Comparison of ENCODE assay signal across 8 mouse cellular contexts in genomic region chr1:157412454-157413369, GRCm38 (mm10). TPM values are rescaled to one million over a fixed set of nuclear protein-coding genes. Genes with fewer than 3 reads are reported as not detected.
DNase-seq lines count a peak whose midpoint lies in the region; ATAC-seq lines count a peak whose summit lies in the region.

TSS of gene Rasal2 (minus strand) at chr1:157412595.

- peak; percentile 96 for DNase-seq in CD4-positive, CD25-positive, alpha-beta regulatory T cell, adult 2 months (ENCODE audit: low read depth, low spot score)
- DNase-seq in fat pad, adult 2 months (ENCODE audit: extremely low read depth, low read depth, low spot score) = peak; percentile 74
- peak; percentile 98 for DNase-seq in kidney, postnatal 10 days
- peak; percentile 73 to 86 for DNase-seq in natural killer cell, adult 2 months (ENCODE audit: low spot score in 2 of 2)

- peak within 1 kb of the TSS; percentile 80 for H3K4me2 ChIP-seq in heart, embryonic 13.5 days
- H3K4me2 ChIP-seq in liver, embryonic 12.5 days = peak within 1 kb of the TSS; percentile 97
- H3K4me2 ChIP-seq in stomach, embryonic 15.5 days = peak within 1 kb of the TSS; percentile 86

- H3K4me3 ChIP-seq in brown adipose tissue, adult 24 weeks (ENCODE audit: insufficient read depth, low read depth, low read length) = peak within 1 kb of the TSS; percentile 84
- peak within 1 kb of the TSS; percentile 91 for H3K4me3 ChIP-seq in heart, embryonic 13.5 days
- H3K4me3 ChIP-seq in liver, embryonic 12.5 days = peak within 1 kb of the TSS; percentile 82
- peak within 1 kb of the TSS; percentile 97 for H3K4me3 ChIP-seq in stomach, embryonic 15.5 days (replicated peaks)

- peak within 1 kb of the TSS; percentile 38 for H3K27ac ChIP-seq in brown adipose tissue, adult 24 weeks (replicated peaks; ENCODE audit: low read depth, low read length)
- H3K27ac ChIP-seq in heart, embryonic 13.5 days (replicated peaks) = peak within 1 kb of the TSS; percentile 95
- peak within 1 kb of the TSS; percentile 81 for H3K27ac ChIP-seq in liver, embryonic 12.5 days
- H3K27ac ChIP-seq in stomach, embryonic 15.5 days = peak within 1 kb of the TSS; percentile 94

- no peaks in the 10 kb centered on the region for H3K27me3 ChIP-seq in heart, embryonic 13.5 days (replicated peaks)
- peaks cover 9% of the 10 kb centered on the region; the same call in 1 of the 2 replicates for H3K27me3 ChIP-seq in liver, embryonic 12.5 days (replicated peaks)
- no peaks in the 10 kb centered on the region for H3K27me3 ChIP-seq in stomach, embryonic 15.5 days (replicated peaks)

- peak; percentile 87 for ATAC-seq in heart, embryonic 13.5 days (ENCODE audit: extremely low read depth, insufficient number of reproducible peaks, low FRiP score, low TSS enrichment)
- peak; percentile 97 for ATAC-seq in liver, embryonic 12.5 days
- peak; percentile 96 for ATAC-seq in stomach, embryonic 15.5 days (ENCODE audit: insufficient read depth, low FRiP score, low read depth)

- H3K9me3 ChIP-seq in heart, embryonic 13.5 days = no peaks in the 10 kb centered on the region
- no peaks in the 10 kb centered on the region for H3K9me3 ChIP-seq in liver, embryonic 12.5 days (replicated peaks)
- no peaks in the 10 kb centered on the region for H3K9me3 ChIP-seq in stomach, embryonic 15.5 days

- no peaks in the 10 kb centered on the region for H3K36me3 ChIP-seq in heart, embryonic 13.5 days
- no peaks in the 10 kb centered on the region for H3K36me3 ChIP-seq in liver, embryonic 12.5 days
- H3K36me3 ChIP-seq in stomach, embryonic 15.5 days = no peaks in the 10 kb centered on the region

- H3K4me1 ChIP-seq in brown adipose tissue, adult 24 weeks (ENCODE audit: control insufficient read depth, insufficient read depth, insufficient read length, low read length) = peaks cover 5% of the 10 kb centered on the region; the same call in 1 of the 2 replicates
- H3K4me1 ChIP-seq in heart, embryonic 13.5 days = peaks cover 58% of the 10 kb centered on the region
- H3K4me1 ChIP-seq in liver, embryonic 12.5 days = peaks cover 20% of the 10 kb centered on the region
- H3K4me1 ChIP-seq in stomach, embryonic 15.5 days = peaks cover 5% of the 10 kb centered on the region; the same call in 1 of the 2 replicates

- 1% methylated on average over 62 of the region's 62 CpGs for WGBS in heart, embryonic 13.5 days
- 2% methylated on average over 62 of the region's 62 CpGs for WGBS in liver, embryonic 12.5 days (ENCODE audit: insufficient replicate concordance)
- 1% methylated on average over 62 of the region's 62 CpGs for WGBS in stomach, embryonic 15.5 days

- H3K9ac ChIP-seq in heart, embryonic 13.5 days = peak within 1 kb of the TSS; percentile 92
- peak within 1 kb of the TSS; percentile 86 for H3K9ac ChIP-seq in liver, embryonic 12.5 days
- H3K9ac ChIP-seq in stomach, embryonic 15.5 days = peak within 1 kb of the TSS; percentile 61

RNA-seq across cellular contexts. Expression of gene Rasal2, which starts in this region (rescaled TPM):
- polyA plus RNA-seq in brown adipose tissue, adult 24 weeks (2012; ENCODE audit: insufficient read depth, insufficient read length, missing spikeins) = 2.6 and 3.4 TPM in 2 replicates
- 15.1 and 18.4 TPM in 2 replicates for polyA plus RNA-seq in heart, embryonic 13.5 days (2015; fragmentation: Nextera tagmentation; extraction: Ambion mirVana)
- 3.4 and 3.8 TPM in 2 replicates for polyA plus RNA-seq in liver, embryonic 12.5 days (2016; fragmentation: Nextera tagmentation; extraction: Ambion mirVana)
- 9.1 TPM in 2 replicates for polyA plus RNA-seq in stomach, embryonic 15.5 days (2015; fragmentation: Nextera tagmentation; extraction: Ambion mirVana)

Comparison
In these comparisons a context has a peak if more than half of its experiments do, and no peak if none do; other contexts are left out.
1. Peak in every context shown above with its lines: DNase-seq, ATAC-seq, H3K4me3 ChIP-seq and H3K27ac ChIP-seq.
2. H3K27ac ChIP-seq: peak in every context shown above with its lines; median percentile 95 in heart, embryonic 13.5 days; 94 in stomach, embryonic 15.5 days; 81 in liver, embryonic 12.5 days; 38 in brown adipose tissue, adult 24 weeks.